ENCODE assay signal across 9 mouse cellular contexts in the genomic region with DNA sequence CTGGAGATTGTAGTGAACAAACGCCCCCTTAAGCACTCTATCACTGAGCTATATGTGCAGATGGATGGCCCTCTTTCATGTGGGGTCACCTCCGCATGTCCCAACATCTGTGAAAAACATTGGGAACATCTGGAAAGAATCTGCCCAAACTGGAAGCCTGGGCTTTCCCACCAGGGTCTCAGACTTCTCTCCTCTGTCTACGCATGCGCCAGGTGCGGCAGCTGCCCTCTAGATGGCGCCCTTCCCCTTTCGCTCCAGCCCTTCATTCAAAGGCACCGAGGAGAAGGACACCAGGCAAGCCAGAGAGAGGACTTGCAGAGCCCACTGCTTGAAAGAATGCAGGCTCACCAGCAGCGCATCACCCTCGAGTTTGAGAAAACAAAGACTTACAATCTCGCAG. TPM values are rescaled to one million over a fixed set of nuclear protein-coding genes. Genes with fewer than 3 reads are reported as not detected.
DNase-seq lines count a peak whose midpoint lies in the region; ATAC-seq and TF ChIP-seq lines count a peak whose summit lies in the region.
"Had no signal": no experiment of that assay in that cellular context is flagged by ENCODE, and none has a peak within 500 bp of the region (broad histone marks: within the 10 kb centered on the region; RNA-seq: fewer than 3 reads in every experiment).

No protein-coding gene starts in this region.

- no peak overlapping the region for H3K4me3 ChIP-seq in CH12.LX (replicated peaks in 1 of 3; ENCODE audit: low read depth in 2 of 3, low read length in 2 of 3, poor library complexity in 1 of 3)
- no peak overlapping the region for H3K4me3 ChIP-seq in forebrain, embryonic 16.5 days (replicated peaks; ENCODE audit: low read length)
- H3K4me3 ChIP-seq in lung, adult 2 months (replicated peaks; ENCODE audit: extremely low read depth, low read depth, low read length), result no peak overlapping the region
- H3K4me3 ChIP-seq: erythroblast, embryonic 14.5 days had no signal

- H3K27me3 ChIP-seq in CH12.LX (replicated peaks), result peaks cover 8% of the 10 kb centered on the region
- H3K27me3 ChIP-seq in forebrain, embryonic 16.5 days (replicated peaks; ENCODE audit: control insufficient read depth, insufficient read depth, low read length), result no peaks in the 10 kb centered on the region

- peak; percentile 99 for TF ChIP-seq RAD21 in CH12.LX (IDR thresholded peaks at IDR 0.05; ENCODE audit: low read depth, low read length)

- peak; percentile 63; the same call in 1 of the 2 replicates for ATAC-seq in forebrain, embryonic 16.5 days
- peak; percentile 84 for ATAC-seq in neutrophil, adult 5-6 weeks (ENCODE audit: extremely low read depth, insufficient number of reproducible peaks, low FRiP score, poor library complexity, severe bottlenecking)

- peak; percentile 75 to 99 for TF ChIP-seq CTCF in CH12.LX (conservative IDR thresholded peaks at IDR 0.05 in 1 of 2, IDR thresholded peaks at IDR 0.05 in 1 of 2; ENCODE audit: low read depth in 2 of 2, low read length in 2 of 2)
- TF ChIP-seq CTCF in lung, adult 2 months (IDR thresholded peaks at IDR 0.05; ENCODE audit: insufficient read depth, low read length), result peak; percentile 89

- H3K79me2 ChIP-seq in CH12.LX (replicated peaks; ENCODE audit: control insufficient read depth, extremely low read depth, insufficient read depth, poor library complexity, severe bottlenecking), result no peaks in the 10 kb centered on the region

- H3K27ac ChIP-seq in CH12.LX (ENCODE audit: insufficient read depth, low read depth), result no peak overlapping the region
- no peak overlapping the region for H3K27ac ChIP-seq in forebrain, embryonic 16.5 days (ENCODE audit: low read length)

- dilution Hi-C loops in CH12.LX (cut with MboI; ENCODE audit: extremely low pct_ligation_motif_present, extremely low pct_unique_long_range_greater_than_20kb, low sequenced_read_pairs), result no loop called here

- in situ Hi-C loops in CH12.LX (cut with MboI; ENCODE audit: low pct_ligation_motif_present, low pct_unique_long_range_greater_than_20kb, low sequenced_read_pairs), result loop anchor here (5.0 kb wide), 1 partner anchor 39 kb away; no protein-coding TSS in a partner anchor

- peak; percentile 78 for DNase-seq in CH12.LX (ENCODE audit: extremely low read depth)
- DNase-seq in cerebellum, adult 11-12 months, result peak; percentile 66
- DNase-seq in heart, postnatal 25 days (ENCODE audit: low spot score), result peak; percentile 69
- peak; percentile 70 to 90 for DNase-seq in layer of hippocampus, adult 18-20 months (ENCODE audit: low spot score in 2 of 2)
- DNase-seq in lung, adult 2 months, result peak; percentile 88
- DNase-seq in testis, postnatal 14 days (ENCODE audit: low spot score), result peak; percentile 86

- intact Hi-C loops in heart, postnatal 25 days (cut with DNase I), result loop anchor here (1.0 to 5.0 kb wide), 2 partner anchors 37 to 79 kb away; no protein-coding TSS in a partner anchor

- peaks cover 0 to 5% of the 10 kb centered on the region in 2 experiments; a peak in 2 of 4 replicates for H3K4me1 ChIP-seq in CH12.LX (ENCODE audit: control insufficient read depth in 1 of 2, insufficient read depth in 2 of 2)
- H3K4me1 ChIP-seq in forebrain, embryonic 16.5 days (replicated peaks; ENCODE audit: control insufficient read depth, insufficient read depth, low read length), result peaks cover 8% of the 10 kb centered on the region
- no peaks in the 10 kb centered on the region for H3K4me1 ChIP-seq in lung, adult 2 months (ENCODE audit: control insufficient read depth, insufficient read depth, low read length)

- H3K4me2 ChIP-seq in CH12.LX (ENCODE audit: insufficient read depth, low read depth, poor library complexity, severe bottlenecking), result peak overlapping the region; percentile 60; the same call in 1 of the 2 replicates
- peak overlapping the region; percentile 23; the same call in 1 of the 2 replicates for H3K4me2 ChIP-seq in forebrain, embryonic 16.5 days (ENCODE audit: low read length)

- whole genome bisulfite sequencing in forebrain, embryonic 16.5 days, result 4% methylated on average over 11 of the region's 11 CpGs
- 3% methylated on average over 11 of the region's 11 CpGs for WGBS in lung, adult 2 months

- no peak for TF ChIP-seq POLR2A in CH12.LX (IDR thresholded peaks at IDR 0.05; ENCODE audit: low read depth, low read length)
- TF ChIP-seq POLR2A in lung, adult 2 months (IDR thresholded peaks at IDR 0.05; ENCODE audit: borderline replicate concordance, extremely low read depth, low read depth, low read length), result no peak

- no peak overlapping the region for H3K9ac ChIP-seq in CH12.LX (ENCODE audit: insufficient read depth, low read depth)
- no peak overlapping the region for H3K9ac ChIP-seq in forebrain, embryonic 16.5 days (replicated peaks; ENCODE audit: low read depth, low read length)

- TF ChIP-seq EP300 in CH12.LX (IDR thresholded peaks at IDR 0.05; ENCODE audit: low read length), result no peak

- no peaks in the 10 kb centered on the region for H3K36me3 ChIP-seq in CH12.LX (replicated peaks in 1 of 2; ENCODE audit: control insufficient read depth in 1 of 2, insufficient read depth in 1 of 2, low read length in 1 of 2)
- H3K36me3 ChIP-seq in forebrain, embryonic 16.5 days (ENCODE audit: control insufficient read depth, insufficient read depth), result no peaks in the 10 kb centered on the region

- H3K9me3 ChIP-seq in CH12.LX (replicated peaks; ENCODE audit: low read length), result no peaks in the 10 kb centered on the region
- H3K9me3 ChIP-seq in forebrain, embryonic 16.5 days (ENCODE audit: control insufficient read depth, low read length), result no peaks in the 10 kb centered on the region

TF ChIP-seq in CH12.LX, 34 proteins besides CTCF, POLR2A, EP300 and RAD21:
- peak; percentile 98 for TF ChIP-seq SMC3 (IDR thresholded peaks at IDR 0.05; ENCODE audit: low read depth, low read length)
- no peak for TF ChIP-seq USF1 (IDR thresholded peaks at IDR 0.05; ENCODE audit: low read depth, low read length)
- TF ChIP-seq TCF12 (IDR thresholded peaks at IDR 0.05; ENCODE audit: low read depth, low read length), result 0 out of 2 replicates have a peak, but pooled peaks have one; percentile 25
- TF ChIP-seq PAX5 (IDR thresholded peaks at IDR 0.05; ENCODE audit: low read length), result no peak
- 0 out of 2 replicates have a peak, but pooled peaks have one; percentile 21 for TF ChIP-seq SIN3A (IDR thresholded peaks at IDR 0.05; ENCODE audit: low read length)
- TF ChIP-seq CHD1 (IDR thresholded peaks at IDR 0.05; ENCODE audit: low read depth, low read length), result no peak
- peak; percentile 94 for TF ChIP-seq NRF1 (IDR thresholded peaks at IDR 0.05; ENCODE audit: low read depth, low read length)
- TF ChIP-seq ETS1 (conservative IDR thresholded peaks at IDR 0.05; ENCODE audit: low read depth, low read length), result no peak
- TF ChIP-seq TBP (conservative IDR thresholded peaks at IDR 0.05; ENCODE audit: low read depth, low read length), result no peak
- TF ChIP-seq ZNF384 (IDR thresholded peaks at IDR 0.05; ENCODE audit: low read depth, low read length), result peak; percentile 50
- peak; percentile 94 for TF ChIP-seq ZC3H11A (IDR thresholded peaks at IDR 0.05; ENCODE audit: low read depth, low read length)
- no peak for TF ChIP-seq USF2 (conservative IDR thresholded peaks at IDR 0.05; ENCODE audit: low read depth, low read length)
- peak; percentile 38 for TF ChIP-seq IRF4 (IDR thresholded peaks at IDR 0.05; ENCODE audit: low read depth, low read length)
- TF ChIP-seq ZKSCAN1 (IDR thresholded peaks at IDR 0.05; ENCODE audit: borderline replicate concordance, low read depth, low read length), result no peak
- no peak for TF ChIP-seq ELF1 (IDR thresholded peaks at IDR 0.05; ENCODE audit: low read depth, low read length)
- no peak for TF ChIP-seq CHD2 (IDR thresholded peaks at IDR 0.05; ENCODE audit: low read length)
- TF ChIP-seq NELFE (IDR thresholded peaks at IDR 0.05; ENCODE audit: low read depth, low read length), result peak; percentile 40; the same call in 1 of the 2 replicates
- no peak for TF ChIP-seq BHLHE40 (IDR thresholded peaks at IDR 0.05; ENCODE audit: low read depth, low read length)
- no peak for TF ChIP-seq ZMIZ1 (IDR thresholded peaks at IDR 0.05; ENCODE audit: low read depth, low read length)
- no peak for TF ChIP-seq JUND (conservative IDR thresholded peaks at IDR 0.05; ENCODE audit: low read depth, low read length)

RNA-seq across cellular contexts. Expression of a gene that starts 8.7 kb away (rescaled TPM):
- total RNA-seq in CH12.LX (2012; rRNA removed) (7.2 and 7.6 TPM in 2 replicates), CH12.LX (2014; rRNA removed) (4.4 and 4.9 TPM in 2 replicates)
- polyA plus RNA-seq in CH12.LX (2012; ENCODE audit: insufficient read length, low read depth), result 3.9 and 6.1 TPM in 2 replicates
- 3.9 and 4.3 TPM in 2 replicates for polyA plus RNA-seq in forebrain, embryonic 16.5 days (2015; fragmentation: Nextera tagmentation; extraction: Ambion mirVana)
- 1 to 10 TPM; 1.9 to 4.3 TPM for total RNA-seq in heart, postnatal 25 days (2021)
- under 1 TPM; 0.36 to 0.84 TPM for total RNA-seq in layer of hippocampus, adult 18-20 months (2021)
- polyA plus RNA-seq in lung, adult 2 months (2012; rRNA removed), result 8.9 and 11.2 TPM in 2 replicates
- 42.0 and 46.9 TPM in 2 replicates for total RNA-seq in neutrophil, adult 5-6 weeks (2017)

RNA-seq across cellular contexts. Expression of a gene that starts 20.2 kb away (rescaled TPM):
- total RNA-seq in CH12.LX (2012; rRNA removed), result 41.1 and 85.5 TPM in 2 replicates
- total RNA-seq in CH12.LX (2014; rRNA removed), result 96.0 and 116 TPM in 2 replicates
- 17.6 and 18.3 TPM in 2 replicates for polyA plus RNA-seq in CH12.LX (2012; ENCODE audit: insufficient read length, low read depth)
- 85.1 and 102 TPM in 2 replicates for polyA plus RNA-seq in forebrain, embryonic 16.5 days (2015; fragmentation: Nextera tagmentation; extraction: Ambion mirVana)
- total RNA-seq in heart, postnatal 25 days (2021), result 10 to 100 TPM; 46.9 to 70.1 TPM
- 10 to 100 TPM; 30.0 to 35.1 TPM for total RNA-seq in layer of hippocampus, adult 18-20 months (2021)
- 390 and 505 TPM in 2 replicates for polyA plus RNA-seq in lung, adult 2 months (2012; rRNA removed)
- total RNA-seq in neutrophil, adult 5-6 weeks (2017), result 25.4 and 29.5 TPM in 2 replicates

RNA-seq across cellular contexts. Expression of a gene that starts 42.7 kb away (rescaled TPM):
- total RNA-seq in CH12.LX (2012; rRNA removed) (0.08 TPM in 2 replicates), CH12.LX (2014; rRNA removed) (not detected in 2 replicates)
- 0.07 TPM in 1 of 2 replicates, not detected in the other for polyA plus RNA-seq in CH12.LX (2012; ENCODE audit: insufficient read length, low read depth)
- polyA plus RNA-seq in forebrain, embryonic 16.5 days (2015; fragmentation: Nextera tagmentation; extraction: Ambion mirVana), result 3.7 and 4.1 TPM in 2 replicates
- 10 to 100 TPM in 1 of 2 experiments, 1 to 10 TPM in 1; 8.7 to 11.8 TPM for total RNA-seq in heart, postnatal 25 days (2021)
- total RNA-seq in layer of hippocampus, adult 18-20 months (2021), result 1 to 10 TPM; 2.2 to 2.6 TPM
- polyA plus RNA-seq in lung, adult 2 months (2012; rRNA removed), result 8.7 and 9.3 TPM in 2 replicates
- 0.12 and 0.25 TPM in 2 replicates for total RNA-seq in neutrophil, adult 5-6 weeks (2017)
